Mouse (Mus musculus): Measurements from ENCODE around the gene Gm29110.
"Not testable (repeated sequence)": the region's sequence is repeated elsewhere in the genome, so short reads cannot be mapped to it uniquely, and the experiment has no call there.

The Gm29110 gene

DNA sequence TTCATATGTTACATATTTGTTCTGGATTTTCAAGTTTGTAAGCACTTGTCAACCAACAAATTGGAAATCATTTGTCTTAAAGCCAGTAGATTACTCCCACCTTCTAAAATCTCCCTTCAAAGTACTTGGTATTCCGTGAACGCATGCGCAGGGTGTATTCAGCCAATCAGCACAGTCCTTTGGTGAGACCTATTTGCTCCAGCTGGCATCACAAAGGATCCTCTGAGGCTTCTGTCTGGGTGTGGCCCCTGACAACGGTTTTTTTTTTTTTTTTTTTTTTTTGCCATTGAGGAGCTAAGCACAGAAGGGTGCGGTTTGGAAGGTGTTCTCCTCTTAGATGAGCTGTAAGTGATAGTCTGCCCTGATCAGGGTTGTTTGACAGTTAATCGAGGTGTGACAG is at the start of gene Gm29110:
Gene Gm29110 (plus strand): TSS at position 301 of the 400 bp plus-strand sequence.
- H3K27me3 ChIP-seq (ENCODE audit: control insufficient read depth, insufficient read depth, low read length, poor library complexity, severe bottlenecking); H3K36me3 ChIP-seq (ENCODE audit: control insufficient read depth, insufficient read depth, low read length, poor library complexity, severe bottlenecking); DNase-seq (ENCODE audit: low read depth, low spot score): not testable (repeated sequence)
